18 mouse cellular contexts compared by ENCODE assay signal in genomic region chr1:177532656-177533055, GRCm38 (mm10).
DNase-seq lines count a peak whose midpoint lies in the region; ATAC-seq and TF ChIP-seq lines count a peak whose summit lies in the region.
"Had no signal": no experiment of that assay in that cellular context is flagged by ENCODE, and none has a peak within 500 bp of the region (broad histone marks: within the 10 kb centered on the region; RNA-seq: fewer than 3 reads in every experiment).

No protein-coding gene starts in this region.

- intact Hi-C loops in heart, adult 2 months (cut with DNase I), result loop anchor here (5.0 kb wide), 4 partner anchors 60 to 105 kb away; no protein-coding TSS in a partner anchor
- intact Hi-C loops in heart, postnatal 36 days (cut with DNase I), result loop anchor here (1.0 to 5.0 kb wide), 2 partner anchors 90 to 105 kb away; partner anchors contain the start of gene Zbtb18

- peaks cover 6% of the 10 kb centered on the region for H3K4me1 ChIP-seq in heart, adult 2 months (ENCODE audit: control insufficient read depth, insufficient read depth, low read length)
- H3K4me1 ChIP-seq: hindbrain, embryonic 12.5 days; kidney, embryonic 15.5 days; limb, embryonic 13.5 days; midbrain, embryonic 13.5 days had no signal

- peak overlapping the region; percentile 61; the same call in 1 of the 2 replicates for H3K27ac ChIP-seq in heart, adult 2 months
- H3K27ac ChIP-seq: hindbrain, embryonic 12.5 days; limb, embryonic 13.5 days; liver, embryonic 14.5 days; midbrain, embryonic 13.5 days had no signal

- WGBS in heart, adult 2 months, result 60% methylated on average over 2 of the region's 2 CpGs

- peak; percentile 81 to 88 for ATAC-seq in hematopoietic stem cell, adult 5-6 weeks (replicated peaks in 1 of 2; ENCODE audit: insufficient read depth in 1 of 2, low FRiP score in 2 of 2, low TSS enrichment in 1 of 2, low read depth in 1 of 2, poor library complexity in 2 of 2, severe bottlenecking in 2 of 2)
- ATAC-seq: midbrain, embryonic 13.5 days had no signal

- no peak for TF ChIP-seq CTCF in heart, adult 2 months (IDR thresholded peaks at IDR 0.05)

- H3K4me3 ChIP-seq in heart, adult 2 months, result no peak overlapping the region
- H3K4me3 ChIP-seq: hindbrain, embryonic 12.5 days; kidney, embryonic 15.5 days; limb, embryonic 13.5 days; midbrain, embryonic 13.5 days had no signal

- peaks cover 2% of the 10 kb centered on the region for H3K36me3 ChIP-seq in heart, adult 2 months (ENCODE audit: control insufficient read depth, insufficient read depth, low read length)
- H3K36me3 ChIP-seq in splenic B cell, adult 2 months (ENCODE audit: control insufficient read depth, insufficient read depth, low read length, poor library complexity, severe bottlenecking), result no peaks in the 10 kb centered on the region
- H3K36me3 ChIP-seq: G1E; hindbrain, embryonic 12.5 days; kidney, embryonic 15.5 days; limb, embryonic 13.5 days; midbrain, embryonic 13.5 days had no signal

- no peaks in the 10 kb centered on the region for H3K79me2 ChIP-seq in heart, adult 2 months (replicated peaks; ENCODE audit: control insufficient read depth, insufficient read depth, low read length)

- no peak for TF ChIP-seq EP300 in heart, adult 2 months (IDR thresholded peaks at IDR 0.05; ENCODE audit: insufficient read depth, low read depth, low read length)

- no peak overlapping the region for H3K9ac ChIP-seq in heart, adult 2 months (ENCODE audit: low read depth, low read length)
- H3K9ac ChIP-seq: hindbrain, embryonic 12.5 days; kidney, embryonic 15.5 days; limb, embryonic 13.5 days; liver, embryonic 14.5 days; midbrain, embryonic 13.5 days had no signal

- no peak for TF ChIP-seq POLR2A in heart, adult 2 months (IDR thresholded peaks at IDR 0.05; ENCODE audit: insufficient read depth, low read depth, low read length)

- no peaks in the 10 kb centered on the region for H3K27me3 ChIP-seq in heart, adult 2 months (ENCODE audit: control insufficient read depth, insufficient read depth, low read length)
- no peaks in the 10 kb centered on the region for H3K27me3 ChIP-seq in splenic B cell, adult 2 months (ENCODE audit: control insufficient read depth, insufficient read depth, low read length, poor library complexity, severe bottlenecking)
- H3K27me3 ChIP-seq: hindbrain, embryonic 12.5 days; kidney, embryonic 15.5 days; limb, embryonic 13.5 days; midbrain, embryonic 13.5 days had no signal

- no peak for DNase-seq in heart, adult 2 months
- DNase-seq in heart, postnatal 36 days, result no peak
- DNase-seq in splenic B cell, adult 2 months (ENCODE audit: low read depth, low spot score), result peak; percentile 24
- peak; percentile 47 for DNase-seq in thymus, postnatal 4 days
- DNase-seq in layer of hippocampus, postnatal 10 days (ENCODE audit: low spot score in 2 of 2), result no peak
- DNase-seq in kidney, adult 18-20 months, result no peak
- DNase-seq: adrenal gland, postnatal 14 days; cerebellum, adult 11 months; cerebellum, postnatal 25 days; kidney, postnatal 4 days; layer of hippocampus, postnatal 36 days had no signal

Comparison
In these comparisons a context has a peak if more than half of its experiments do, and no peak if none do; other contexts are left out.
1. DNase-seq: peak in splenic B cell, adult 2 months (single experiment) and thymus, postnatal 4 days (single experiment); none in heart, adult 2 months (0 of 2), heart, postnatal 36 days (0 of 2), layer of hippocampus, postnatal 10 days (0 of 2) and kidney, adult 18-20 months (single experiment).